Mouse (Mus musculus): ENCODE results near the gene Prpf40b. TPM values are rescaled to one million over a fixed set of nuclear protein-coding genes. Genes with fewer than 3 reads are reported as not detected.

The Prpf40b gene
- polyA plus RNA-seq, 1 experiment from 2014 or later: 53.8 TPM

DNA sequence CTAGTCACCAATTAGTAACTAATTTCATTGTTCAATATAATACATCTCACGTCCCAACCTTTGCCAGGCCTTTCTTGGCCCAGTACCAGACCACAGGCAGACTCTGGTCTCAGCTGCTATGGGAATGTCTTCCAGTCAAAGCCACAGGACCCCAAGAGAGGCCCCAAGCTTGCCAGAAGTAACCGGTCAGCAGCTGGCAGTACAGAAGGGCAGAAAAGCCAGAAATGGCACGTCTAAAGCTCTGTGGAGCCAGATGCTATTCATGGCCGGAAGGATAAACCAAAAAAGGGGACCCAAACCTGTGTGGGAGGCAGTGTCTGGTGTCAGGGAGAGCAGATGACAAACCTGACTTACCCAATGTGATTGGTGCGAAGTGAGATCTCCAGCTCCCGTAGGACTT, 39.6 kb downstream of the Prpf40b start:
- peaks cover 15% of the 10 kb centered on the region for H3K36me3 ChIP-seq
- no peak overlapping the region for H3K4me2 ChIP-seq
- H3K4me3 ChIP-seq: no peak overlapping the region
- H3K27me3 ChIP-seq: no peaks in the 10 kb centered on the region
- no peaks in the 10 kb centered on the region for H3K9me3 ChIP-seq
- H3K4me1 ChIP-seq: peaks cover 68% of the 10 kb centered on the region
- H3K9ac ChIP-seq: no peak overlapping the region
- no peak for ATAC-seq (ENCODE audit: insufficient number of reproducible peaks, low FRiP score, low TSS enrichment, low read depth)
- peak overlapping the region; percentile 95 for H3K27ac ChIP-seq
- WGBS: 39% methylated on average over 6 of the region's 6 CpGs

DNA sequence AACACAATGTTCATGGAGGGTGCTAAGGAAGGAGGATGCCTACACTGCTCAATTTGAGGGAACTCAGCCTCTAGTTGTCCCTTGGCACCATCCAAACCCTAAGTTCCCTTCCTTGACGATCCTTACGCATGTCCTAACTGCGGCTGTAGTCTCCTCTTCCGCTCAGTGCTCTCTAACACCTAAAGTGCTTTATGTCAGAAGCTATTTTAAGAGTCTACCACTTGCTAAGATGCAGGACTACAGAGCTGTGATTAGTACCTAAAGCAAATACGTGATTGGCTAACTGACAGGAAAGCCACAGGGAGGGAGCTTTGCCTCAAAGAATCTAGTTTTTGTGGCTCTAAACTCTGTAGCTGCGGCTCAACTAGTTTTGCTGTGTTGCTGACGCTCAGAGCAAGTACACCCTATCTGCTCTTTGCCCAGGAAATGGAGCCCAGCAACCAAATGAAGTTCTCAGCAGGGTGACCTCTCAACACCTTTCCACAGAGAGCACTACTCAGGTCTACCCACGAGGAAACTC, 41.0 kb downstream of the Prpf40b start:
- no peak for ATAC-seq (ENCODE audit: insufficient number of reproducible peaks, low FRiP score, low TSS enrichment, low read depth)
- Histone ChIP-seq H3K9me3 (no peaks in the 10 kb centered on the region), H3K27me3 (no peaks in the 10 kb centered on the region), H3K4me3 (no peak overlapping the region), H3K36me3 (0 out of 2 replicates have a peak, but pooled peaks cover 5% of the 10 kb centered on the region), H3K4me2 (no peak overlapping the region), H3K4me1 (peaks cover 76% of the 10 kb centered on the region), H3K27ac (peak overlapping the region; percentile 95), H3K9ac (no peak overlapping the region)
- WGBS: 57% methylated on average over 8 of the region's 8 CpGs

DNA sequence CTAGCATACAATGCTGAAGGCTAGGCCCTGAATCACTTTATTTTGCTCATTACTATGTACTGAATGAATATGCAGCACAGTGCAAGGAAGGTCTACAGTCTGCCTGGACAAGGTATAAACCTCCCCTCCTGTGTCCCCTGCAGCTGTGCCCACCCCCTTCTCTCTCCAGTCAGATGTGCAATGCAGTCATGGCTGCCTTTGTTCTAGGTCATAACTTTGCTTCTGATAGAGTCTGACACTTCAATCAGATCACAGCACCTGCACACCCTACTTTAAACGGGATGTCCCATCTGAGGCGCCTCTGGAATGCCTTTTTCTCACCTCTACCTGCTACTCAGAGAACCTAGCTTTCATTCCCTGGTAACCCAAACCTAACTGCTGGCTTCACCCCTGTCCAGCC, 44.0 kb downstream of the Prpf40b start:
- Histone ChIP-seq H3K9me3 (no peaks in the 10 kb centered on the region), H3K27ac (no peak overlapping the region), H3K9ac (no peak overlapping the region), H3K4me2 (no peak overlapping the region), H3K4me1 (peaks cover 78% of the 10 kb centered on the region), H3K27me3 (no peaks in the 10 kb centered on the region), H3K4me3 (no peak overlapping the region), H3K36me3 (no peaks in the 10 kb centered on the region)
- no peak for ATAC-seq (ENCODE audit: insufficient number of reproducible peaks, low FRiP score, low TSS enrichment, low read depth)
- 60% methylated on average over 2 of the region's 2 CpGs for WGBS

- Histone ChIP-seq H3K4me2 (no peak overlapping the region), H3K36me3 (no peaks in the 10 kb centered on the region), H3K4me3 (no peak overlapping the region), H3K9me3 (no peaks in the 10 kb centered on the region), H3K27me3 (no peaks in the 10 kb centered on the region), H3K9ac (no peak overlapping the region), H3K4me1 (peaks cover 78% of the 10 kb centered on the region), H3K27ac (no peak overlapping the region; the same call in 1 of the 2 replicates)
- 54% methylated on average over 6 of the region's 6 CpGs for WGBS
- ATAC-seq (ENCODE audit: insufficient number of reproducible peaks, low FRiP score, low TSS enrichment, low read depth): no peak
Observed at GRCm38 (mm10) chr15:99339669-99340068, 44.8 kb downstream of the Prpf40b start.

DNA sequence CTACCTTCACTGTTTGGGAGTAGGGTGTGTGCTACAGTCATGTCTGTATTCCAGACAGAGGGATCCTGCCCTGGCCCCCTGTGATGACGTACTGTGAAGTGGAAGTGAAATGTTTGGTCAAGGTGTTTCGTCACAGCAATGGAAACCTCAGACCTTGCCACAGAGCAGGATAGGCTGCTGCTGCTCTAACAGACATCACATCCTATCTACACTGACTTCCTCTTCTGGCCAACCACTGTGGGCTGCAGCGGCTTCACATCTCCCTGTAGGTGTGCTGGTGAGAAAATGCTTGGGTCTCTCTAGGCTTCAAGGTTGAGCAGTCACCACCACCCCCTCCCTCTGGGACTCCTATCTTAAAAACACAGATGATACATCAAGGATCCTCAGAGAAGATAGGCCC, 46.2 kb downstream of the Prpf40b start:
- H3K27me3 ChIP-seq: no peaks in the 10 kb centered on the region
- H3K4me3 ChIP-seq: no peak overlapping the region
- WGBS: 87% methylated on average over 3 of the region's 3 CpGs
- no peak overlapping the region for H3K9ac ChIP-seq
- H3K27ac ChIP-seq: no peak overlapping the region
- no peaks in the 10 kb centered on the region for H3K36me3 ChIP-seq
- ATAC-seq (ENCODE audit: insufficient number of reproducible peaks, low FRiP score, low TSS enrichment, low read depth): no peak
- peaks cover 74% of the 10 kb centered on the region for H3K4me1 ChIP-seq
- no peaks in the 10 kb centered on the region for H3K9me3 ChIP-seq
- H3K4me2 ChIP-seq: no peak overlapping the region

GRCm38 (mm10) chr15:99342194-99342981, 47.5 kb downstream of the Prpf40b start:
- Histone ChIP-seq H3K4me3 (no peak overlapping the region), H3K9me3 (no peaks in the 10 kb centered on the region), H3K36me3 (no peaks in the 10 kb centered on the region), H3K9ac (no peak overlapping the region), H3K4me1 (peaks cover 67% of the 10 kb centered on the region), H3K27me3 (no peaks in the 10 kb centered on the region), H3K4me2 (no peak overlapping the region), H3K27ac (peak overlapping the region; percentile 91)
- ATAC-seq (ENCODE audit: insufficient number of reproducible peaks, low FRiP score, low TSS enrichment, low read depth): no peak
- WGBS: 61% methylated on average over 9 of the region's 9 CpGs

GRCm38 (mm10) chr15:99343414-99344147, 48.7 kb downstream of the Prpf40b start:
- Histone ChIP-seq H3K4me1 (peaks cover 64% of the 10 kb centered on the region), H3K27me3 (no peaks in the 10 kb centered on the region), H3K9me3 (no peaks in the 10 kb centered on the region), H3K9ac (0 out of 2 replicates have a peak overlapping the region, but pooled peaks have one; percentile 20), H3K27ac (peak overlapping the region; percentile 91), H3K4me3 (no peak overlapping the region), H3K36me3 (no peaks in the 10 kb centered on the region), H3K4me2 (peak overlapping the region; percentile 20)
- 29% methylated on average over 5 of the region's 5 CpGs for WGBS
- peak; percentile 62 for ATAC-seq (ENCODE audit: insufficient number of reproducible peaks, low FRiP score, low TSS enrichment, low read depth)

GRCm38 (mm10) chr15:99344148-99344870, 49.4 kb downstream of the Prpf40b start:
- H3K27me3 ChIP-seq: no peaks in the 10 kb centered on the region
- peak overlapping the region; percentile 91 for H3K27ac ChIP-seq
- ATAC-seq (ENCODE audit: insufficient number of reproducible peaks, low FRiP score, low TSS enrichment, low read depth): peak; percentile 46
- WGBS: 31% methylated on average over 8 of the region's 8 CpGs
- H3K4me2 ChIP-seq: peak overlapping the region; percentile 20; the same call in 1 of the 2 replicates
- H3K36me3 ChIP-seq: no peaks in the 10 kb centered on the region
- no peak overlapping the region for H3K9ac ChIP-seq
- H3K9me3 ChIP-seq: no peaks in the 10 kb centered on the region
- H3K4me3 ChIP-seq: no peak overlapping the region
- H3K4me1 ChIP-seq: peaks cover 60% of the 10 kb centered on the region

DNA sequence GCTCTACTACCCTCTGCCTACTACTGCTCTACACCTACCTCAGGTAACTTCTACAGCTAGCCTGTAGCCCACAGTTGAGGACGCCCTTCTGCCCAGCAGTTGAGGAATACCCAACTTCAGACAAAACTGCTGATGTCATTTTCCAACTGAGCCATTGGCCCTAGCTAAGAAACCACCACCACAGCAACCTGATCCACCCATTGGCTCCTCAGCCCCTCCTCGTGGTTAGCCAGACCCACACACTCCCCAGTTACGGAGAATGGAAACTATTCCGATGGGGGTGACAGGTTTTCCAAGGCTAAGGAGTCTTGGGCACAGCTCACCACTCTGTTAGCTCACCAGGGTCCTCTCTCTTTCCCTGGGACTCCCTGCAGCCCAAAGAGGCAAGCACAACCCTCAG, 50.1 kb downstream of the Prpf40b start:
- H3K4me1 ChIP-seq: peaks cover 55% of the 10 kb centered on the region
- peak; percentile 50; the same call in 1 of the 2 replicates for ATAC-seq (ENCODE audit: insufficient number of reproducible peaks, low FRiP score, low TSS enrichment, low read depth)
- 30% methylated on average over 4 of the region's 4 CpGs for WGBS

GRCm38 (mm10) chr15:99351610-99352009, 56.7 kb downstream of the Prpf40b start:
- 64% methylated on average over 6 of the region's 6 CpGs for WGBS

More for the DNA sequence above, 50.1 kb downstream of the Prpf40b start:
- H3K9me3 ChIP-seq: no peaks in the 10 kb centered on the region
- 0 out of 2 replicates have a peak overlapping the region, but pooled peaks have one; percentile 1 for H3K4me2 ChIP-seq
- H3K4me3 ChIP-seq: no peak overlapping the region
- H3K9ac ChIP-seq: no peak overlapping the region
- peak overlapping the region; percentile 91 for H3K27ac ChIP-seq
- H3K36me3 ChIP-seq: no peaks in the 10 kb centered on the region
- H3K27me3 ChIP-seq: no peaks in the 10 kb centered on the region

DNA sequence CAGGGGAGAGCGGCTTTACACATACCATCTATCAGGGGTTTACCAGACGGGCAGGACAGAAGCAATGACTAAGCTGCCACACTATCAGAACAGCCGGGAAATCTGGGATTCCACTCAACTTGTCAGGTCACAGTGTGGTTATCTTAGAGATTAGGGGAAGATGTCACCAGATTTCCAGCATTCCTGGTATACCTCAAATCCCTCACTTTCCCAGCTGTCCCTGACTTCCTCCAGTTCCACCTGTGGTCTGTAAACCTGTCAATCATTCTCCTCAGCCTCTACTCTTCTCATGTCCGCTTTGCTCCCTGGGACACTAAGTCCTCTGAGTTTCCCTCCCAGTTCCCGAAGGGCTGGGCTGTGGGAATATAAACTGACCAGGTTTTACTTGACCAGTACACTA, 57.4 kb downstream of the Prpf40b start:
- WGBS: 68% methylated on average over 5 of the region's 5 CpGs
- Histone ChIP-seq H3K36me3 (no peaks in the 10 kb centered on the region), H3K27me3 (no peaks in the 10 kb centered on the region), H3K9me3 (no peaks in the 10 kb centered on the region), H3K4me3 (no peak overlapping the region), H3K9ac (no peak overlapping the region), H3K4me1 (peaks cover 28% of the 10 kb centered on the region), H3K4me2 (no peak overlapping the region), H3K27ac (no peak overlapping the region)
- ATAC-seq (ENCODE audit: insufficient number of reproducible peaks, low FRiP score, low TSS enrichment, low read depth): no peak

More at GRCm38 (mm10) chr15:99351610-99352009, 56.7 kb downstream of the Prpf40b start:
- no peaks in the 10 kb centered on the region for H3K36me3 ChIP-seq
- no peak overlapping the region for H3K4me3 ChIP-seq
- no peaks in the 10 kb centered on the region for H3K9me3 ChIP-seq
- no peak overlapping the region for H3K9ac ChIP-seq
- H3K4me1 ChIP-seq: peaks cover 24% of the 10 kb centered on the region
- no peaks in the 10 kb centered on the region for H3K27me3 ChIP-seq
- no peak overlapping the region for H3K4me2 ChIP-seq
- no peak overlapping the region for H3K27ac ChIP-seq
- no peak for ATAC-seq (ENCODE audit: insufficient number of reproducible peaks, low FRiP score, low TSS enrichment, low read depth)

Measured in limb, embryonic 15.5 days (tissue).